8 mouse cellular contexts compared by ENCODE assay signal in the genomic region with DNA sequence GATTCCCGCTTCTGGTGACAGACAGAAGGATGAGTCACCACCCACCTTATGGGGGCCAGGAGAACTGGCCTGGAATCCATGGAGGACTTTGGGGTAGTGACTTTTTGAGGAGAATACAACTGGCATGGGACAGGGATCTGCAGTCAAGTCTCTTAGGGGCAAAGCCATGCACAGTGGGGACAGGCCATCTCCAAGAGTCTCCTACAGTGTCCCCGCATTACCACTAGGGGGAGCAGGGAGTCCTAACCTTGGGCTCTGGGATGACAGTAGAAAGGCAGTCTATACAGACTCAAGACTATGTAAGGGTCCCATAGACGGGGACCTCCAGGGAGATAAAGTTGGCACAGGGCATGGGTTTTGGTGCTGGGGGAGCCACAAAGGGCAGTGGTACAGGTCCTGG. TPM values are rescaled to one million over a fixed set of nuclear protein-coding genes. Genes with fewer than 3 reads are reported as not detected.
DNase-seq lines count a peak whose midpoint lies in the region.
"Had no signal": no experiment of that assay in that cellular context is flagged by ENCODE, and none has a peak within 500 bp of the region (broad histone marks: within the 10 kb centered on the region; RNA-seq: fewer than 3 reads in every experiment).

No protein-coding gene starts in this region.

- intact Hi-C loops in heart, postnatal 36 days (cut with DNase I) = loop anchor here (1.0 kb wide), 2 partner anchors 33 to 136 kb away; no protein-coding TSS in a partner anchor

- H3K4me3 ChIP-seq in forebrain, embryonic 10.5 days = no peak overlapping the region
- H3K4me3 ChIP-seq: liver, embryonic 15.5 days had no signal

- no peaks in the 10 kb centered on the region for H3K36me3 ChIP-seq in forebrain, embryonic 10.5 days (replicated peaks)
- H3K36me3 ChIP-seq: liver, embryonic 15.5 days had no signal

- no peak overlapping the region for H3K27ac ChIP-seq in forebrain, embryonic 10.5 days
- H3K27ac ChIP-seq: liver, embryonic 15.5 days had no signal

- WGBS in forebrain, embryonic 10.5 days = 36% methylated on average over 3 of the region's 3 CpGs

- H3K4me1 ChIP-seq in forebrain, embryonic 10.5 days = peaks cover 22% of the 10 kb centered on the region

- H3K9me3 ChIP-seq in forebrain, embryonic 10.5 days = no peaks in the 10 kb centered on the region
- H3K9me3 ChIP-seq: liver, embryonic 15.5 days had no signal

- H3K27me3 ChIP-seq in forebrain, embryonic 10.5 days (ENCODE audit: poor library complexity, severe bottlenecking) = peaks cover 61% of the 10 kb centered on the region

- peak; percentile 69 for DNase-seq in MN1 (ENCODE audit: low spot score)
- peak; percentile 54 for DNase-seq in c-Kit-negative CD71-positive TER-119-positive erythroid progenitor cells, embryonic 14.5 days (ENCODE audit: low read depth, low spot score)
- DNase-seq in forebrain, embryonic 10.5 days (ENCODE audit: extremely low spot score, low spot score) = peak; percentile 64
- DNase-seq in heart, postnatal 36 days = peak; percentile 61 to 63
- DNase-seq in layer of hippocampus, adult 11-12 months (ENCODE audit: low spot score) = peak; percentile 72
- peak; percentile 67 for DNase-seq in lung, postnatal 14 days
- peak; percentile 81 for DNase-seq in retina, postnatal 1 day

RNA-seq across cellular contexts. Expression of a gene that starts 3.9 kb away (rescaled TPM):
- polyA plus RNA-seq in forebrain, embryonic 10.5 days (2016; fragmentation: Nextera tagmentation; extraction: Ambion mirVana) = 0.11 and 0.14 TPM in 2 replicates
- total RNA-seq in heart, postnatal 36 days (2021) = 10 to 100 TPM; 36.6 to 48.8 TPM

RNA-seq across cellular contexts. Expression of a gene that starts 19.3 kb away (rescaled TPM):
- polyA plus RNA-seq in forebrain, embryonic 10.5 days (2016; fragmentation: Nextera tagmentation; extraction: Ambion mirVana) = 1.1 and 1.6 TPM in 2 replicates
- not detected for total RNA-seq in heart, postnatal 36 days (2021)

RNA-seq across cellular contexts. Expression of a gene that starts 25.0 kb away (rescaled TPM):
- polyA plus RNA-seq in forebrain, embryonic 10.5 days (2016; fragmentation: Nextera tagmentation; extraction: Ambion mirVana) = 0.04 TPM in 1 of 2 replicates, not detected in the other
- under 1 TPM in 1 of 2 experiments, not detected in 1; 0.05 TPM for total RNA-seq in heart, postnatal 36 days (2021)

RNA-seq across cellular contexts. Expression of a gene that starts 48.8 kb away (rescaled TPM):
- 18.5 and 18.7 TPM in 2 replicates for polyA plus RNA-seq in forebrain, embryonic 10.5 days (2016; fragmentation: Nextera tagmentation; extraction: Ambion mirVana)
- total RNA-seq in heart, postnatal 36 days (2021) = 10 to 100 TPM; 13.9 to 15.1 TPM

RNA-seq across cellular contexts. Expression of a gene that starts 51.7 kb away (rescaled TPM):
- 168 and 176 TPM in 2 replicates for polyA plus RNA-seq in forebrain, embryonic 10.5 days (2016; fragmentation: Nextera tagmentation; extraction: Ambion mirVana)
- 10 to 100 TPM; 47.4 to 51.9 TPM for total RNA-seq in heart, postnatal 36 days (2021)
